Mouse (Mus musculus): ENCODE measurements at regions not wholly inside any gene's neighbourhood (a gene's known extent, or its start where the extent isn't known, plus 50 kb on each side); places are given as distances from the start of the nearest gene placed in this dataset.

GRCm38 (mm10) chr10:117458271-117459040 is 78.6 kb upstream of the Cpsf6 start:
- Histone ChIP-seq H3K27me3 (replicated peaks; ENCODE audit: control insufficient read depth, insufficient read depth, low read length) (no peaks in the 10 kb centered on the region), H3K4me1 (ENCODE audit: control insufficient read depth, insufficient read depth, low read length) (no peaks in the 10 kb centered on the region), H3K36me3 (ENCODE audit: control insufficient read depth, insufficient read depth, low read length) (no peaks in the 10 kb centered on the region), H3K4me3 (ENCODE audit: low read depth, low read length) (no peak overlapping the region), H3K4me2 (ENCODE audit: low read length) (no peak overlapping the region), H3K9ac (ENCODE audit: low read length) (no peak overlapping the region), H3K9me3 (replicated peaks; ENCODE audit: control insufficient read depth, low read length) (no peaks in the 10 kb centered on the region), H3K27ac (ENCODE audit: low read depth, low read length) (no peak overlapping the region)
- 84% methylated on average over 11 of the region's 11 CpGs for WGBS
- ATAC-seq (no peak), DNase-seq (ENCODE audit: low spot score) (no peak)

- no peaks in the 10 kb centered on the region for H3K36me3 ChIP-seq (ENCODE audit: control insufficient read depth, insufficient read depth, low read length)
- H3K4me3 ChIP-seq (ENCODE audit: low read depth, low read length) = no peak overlapping the region
- 46% methylated on average over 2 of the region's 2 CpGs for WGBS
- no peaks in the 10 kb centered on the region for H3K27me3 ChIP-seq (replicated peaks; ENCODE audit: control insufficient read depth, insufficient read depth, low read length)
- H3K9ac ChIP-seq (ENCODE audit: low read length) = no peak overlapping the region
- no peak for ATAC-seq
- H3K4me1 ChIP-seq (ENCODE audit: control insufficient read depth, insufficient read depth, low read length) = no peaks in the 10 kb centered on the region
- no peak for DNase-seq (ENCODE audit: low spot score)
- no peak overlapping the region for H3K4me2 ChIP-seq (ENCODE audit: low read length)
- no peak overlapping the region for H3K27ac ChIP-seq (ENCODE audit: low read depth, low read length)
- H3K9me3 ChIP-seq (replicated peaks; ENCODE audit: control insufficient read depth, low read length) = no peaks in the 10 kb centered on the region
These were observed 77.8 kb upstream of the Cpsf6 start for GRCm38 (mm10) chr10:117457701-117457950.

GRCm38 (mm10) chr10:117456904-117457700 is 77.3 kb upstream of the Cpsf6 start:
- Histone ChIP-seq H3K9me3 (replicated peaks; ENCODE audit: control insufficient read depth, low read length) (no peaks in the 10 kb centered on the region), H3K4me3 (ENCODE audit: low read depth, low read length) (no peak overlapping the region), H3K4me2 (ENCODE audit: low read length) (no peak overlapping the region), H3K4me1 (ENCODE audit: control insufficient read depth, insufficient read depth, low read length) (no peaks in the 10 kb centered on the region), H3K36me3 (ENCODE audit: control insufficient read depth, insufficient read depth, low read length) (no peaks in the 10 kb centered on the region), H3K27ac (ENCODE audit: low read depth, low read length) (no peak overlapping the region), H3K27me3 (replicated peaks; ENCODE audit: control insufficient read depth, insufficient read depth, low read length) (no peaks in the 10 kb centered on the region), H3K9ac (ENCODE audit: low read length) (no peak overlapping the region)
- no peak for DNase-seq (ENCODE audit: low spot score)
- 39% methylated on average over 18 of the region's 18 CpGs for WGBS
- ATAC-seq = no peak

GRCm38 (mm10) chr10:117456427-117456826 is 76.6 kb upstream of the Cpsf6 start:
- ATAC-seq (no peak), DNase-seq (ENCODE audit: low spot score) (no peak)
- no peak overlapping the region for H3K27ac ChIP-seq (ENCODE audit: low read depth, low read length)
- no peak overlapping the region for H3K4me2 ChIP-seq (ENCODE audit: low read length)
- no peak overlapping the region for H3K4me3 ChIP-seq (ENCODE audit: low read depth, low read length)
- no peaks in the 10 kb centered on the region for H3K36me3 ChIP-seq (ENCODE audit: control insufficient read depth, insufficient read depth, low read length)
- H3K9ac ChIP-seq (ENCODE audit: low read length) = no peak overlapping the region
- no peaks in the 10 kb centered on the region for H3K9me3 ChIP-seq (replicated peaks; ENCODE audit: control insufficient read depth, low read length)
- H3K27me3 ChIP-seq (replicated peaks; ENCODE audit: control insufficient read depth, insufficient read depth, low read length) = no peaks in the 10 kb centered on the region
- 81% methylated on average over 8 of the region's 8 CpGs for WGBS
- H3K4me1 ChIP-seq (ENCODE audit: control insufficient read depth, insufficient read depth, low read length) = no peaks in the 10 kb centered on the region

GRCm38 (mm10) chr10:117455595-117456302 is 75.9 kb upstream of the Cpsf6 start:
- H3K27ac ChIP-seq (ENCODE audit: low read depth, low read length) = no peak overlapping the region
- no peaks in the 10 kb centered on the region for H3K36me3 ChIP-seq (ENCODE audit: control insufficient read depth, insufficient read depth, low read length)
- ATAC-seq = peak; percentile 62; the same call in 1 of the 2 replicates
- no peak overlapping the region for H3K9ac ChIP-seq (ENCODE audit: low read length)
- WGBS = 75% methylated on average over 9 of the region's 9 CpGs
- no peak overlapping the region for H3K4me2 ChIP-seq (ENCODE audit: low read length)
- peak; percentile 74 for DNase-seq (ENCODE audit: low spot score)
- no peak overlapping the region for H3K4me3 ChIP-seq (ENCODE audit: low read depth, low read length)
- no peaks in the 10 kb centered on the region for H3K9me3 ChIP-seq (replicated peaks; ENCODE audit: control insufficient read depth, low read length)
- H3K27me3 ChIP-seq (replicated peaks; ENCODE audit: control insufficient read depth, insufficient read depth, low read length) = no peaks in the 10 kb centered on the region
- H3K4me1 ChIP-seq (ENCODE audit: control insufficient read depth, insufficient read depth, low read length) = no peaks in the 10 kb centered on the region

- no peaks in the 10 kb centered on the region for H3K36me3 ChIP-seq (ENCODE audit: control insufficient read depth, insufficient read depth, low read length)
- no peak overlapping the region for H3K9ac ChIP-seq (ENCODE audit: low read length)
- WGBS = 67% methylated on average over 12 of the region's 12 CpGs
- no peaks in the 10 kb centered on the region for H3K9me3 ChIP-seq (replicated peaks; ENCODE audit: control insufficient read depth, low read length)
- no peak overlapping the region for H3K4me2 ChIP-seq (ENCODE audit: low read length)
- H3K4me3 ChIP-seq (ENCODE audit: low read depth, low read length) = no peak overlapping the region
- H3K4me1 ChIP-seq (ENCODE audit: control insufficient read depth, insufficient read depth, low read length) = no peaks in the 10 kb centered on the region
- H3K27ac ChIP-seq (ENCODE audit: low read depth, low read length) = no peak overlapping the region
- DNase-seq (ENCODE audit: low spot score) = no peak
- ATAC-seq = no peak
- no peaks in the 10 kb centered on the region for H3K27me3 ChIP-seq (replicated peaks; ENCODE audit: control insufficient read depth, insufficient read depth, low read length)
These were observed 75.1 kb upstream of the Cpsf6 start for GRCm38 (mm10) chr10:117454711-117455591.

GRCm38 (mm10) chr10:117454171-117454500 is 74.3 kb upstream of the Cpsf6 start:
- DNase-seq (ENCODE audit: low spot score) = no peak
- Histone ChIP-seq H3K4me1 (ENCODE audit: control insufficient read depth, insufficient read depth, low read length) (no peaks in the 10 kb centered on the region), H3K9ac (ENCODE audit: low read length) (no peak overlapping the region), H3K4me3 (ENCODE audit: low read depth, low read length) (no peak overlapping the region), H3K27ac (ENCODE audit: low read depth, low read length) (no peak overlapping the region), H3K27me3 (replicated peaks; ENCODE audit: control insufficient read depth, insufficient read depth, low read length) (no peaks in the 10 kb centered on the region), H3K9me3 (replicated peaks; ENCODE audit: control insufficient read depth, low read length) (no peaks in the 10 kb centered on the region), H3K4me2 (ENCODE audit: low read length) (no peak overlapping the region), H3K36me3 (ENCODE audit: control insufficient read depth, insufficient read depth, low read length) (no peaks in the 10 kb centered on the region)
- 91% methylated on average over 3 of the region's 3 CpGs for WGBS
- ATAC-seq = no peak

- no peak overlapping the region for H3K4me2 ChIP-seq (ENCODE audit: low read length)
- no peaks in the 10 kb centered on the region for H3K36me3 ChIP-seq (ENCODE audit: control insufficient read depth, insufficient read depth, low read length)
- DNase-seq (ENCODE audit: low spot score) (no peak), ATAC-seq (no peak)
- H3K9ac ChIP-seq (ENCODE audit: low read length) = no peak overlapping the region
- 86% methylated on average over 7 of the region's 7 CpGs for WGBS
- H3K27ac ChIP-seq (ENCODE audit: low read depth, low read length) = no peak overlapping the region
- no peaks in the 10 kb centered on the region for H3K4me1 ChIP-seq (ENCODE audit: control insufficient read depth, insufficient read depth, low read length)
- H3K4me3 ChIP-seq (ENCODE audit: low read depth, low read length) = no peak overlapping the region
- no peaks in the 10 kb centered on the region for H3K27me3 ChIP-seq (replicated peaks; ENCODE audit: control insufficient read depth, insufficient read depth, low read length)
- H3K9me3 ChIP-seq (replicated peaks; ENCODE audit: control insufficient read depth, low read length) = no peaks in the 10 kb centered on the region
These were observed 73.8 kb upstream of the Cpsf6 start for GRCm38 (mm10) chr10:117453406-117454170.

Measured in forebrain, embryonic 14.5 days (tissue).